In genomic region chr6:88946442-88946841, GRCm38 (mm10) we compare ENCODE assay signal across 27 mouse cellular contexts. TPM values are rescaled to one million over a fixed set of nuclear protein-coding genes. Genes with fewer than 3 reads are reported as not detected.
A peak's percentile ranks its signal among the peaks of the same experiment; 100 is the strongest.
DNase-seq lines count a peak whose midpoint lies in the region; ATAC-seq and TF ChIP-seq lines count a peak whose summit lies in the region.
"Had no signal": no experiment of that assay in that cellular context is flagged by ENCODE, and none has a peak within 500 bp of the region (broad histone marks: within the 10 kb centered on the region; RNA-seq: fewer than 3 reads in every experiment).

No protein-coding gene starts in this region.

- no peak overlapping the region for H3K4me3 ChIP-seq in forebrain, embryonic 15.5 days
- no peak overlapping the region for H3K4me3 ChIP-seq in forebrain, postnatal 0 days (ENCODE audit: low read depth, low read length)
- no peak overlapping the region for H3K4me3 ChIP-seq in hindbrain, embryonic 10.5 days
- H3K4me3 ChIP-seq in hindbrain, postnatal 0 days (ENCODE audit: low read length), result no peak overlapping the region
- no peak overlapping the region for H3K4me3 ChIP-seq in midbrain, embryonic 16.5 days (ENCODE audit: low read depth, low read length)
- H3K4me3 ChIP-seq in midbrain, postnatal 0 days (ENCODE audit: low read depth, low read length), result no peak overlapping the region
- H3K4me3 ChIP-seq: heart, embryonic 13.5 days; limb, embryonic 10.5 days; limb, embryonic 15.5 days; lung, embryonic 15.5 days; midbrain, embryonic 12.5 days; neural tube, embryonic 15.5 days had no signal

- H3K9me3 ChIP-seq in forebrain, embryonic 15.5 days, result no peaks in the 10 kb centered on the region
- H3K9me3 ChIP-seq in forebrain, postnatal 0 days (ENCODE audit: low read length), result no peaks in the 10 kb centered on the region
- no peaks in the 10 kb centered on the region for H3K9me3 ChIP-seq in hindbrain, embryonic 10.5 days
- H3K9me3 ChIP-seq in hindbrain, postnatal 0 days (ENCODE audit: low read length), result no peaks in the 10 kb centered on the region
- H3K9me3 ChIP-seq in midbrain, embryonic 16.5 days (replicated peaks; ENCODE audit: control insufficient read depth, low read length, poor library complexity, severe bottlenecking), result no peaks in the 10 kb centered on the region
- H3K9me3 ChIP-seq in midbrain, postnatal 0 days (ENCODE audit: low read length), result no peaks in the 10 kb centered on the region
- H3K9me3 ChIP-seq: heart, embryonic 13.5 days; limb, embryonic 10.5 days; limb, embryonic 15.5 days; lung, embryonic 15.5 days; midbrain, embryonic 12.5 days; neural tube, embryonic 15.5 days had no signal

- 0 out of 2 replicates have a peak overlapping the region, but pooled peaks have one; percentile 19 for H3K27ac ChIP-seq in forebrain, embryonic 15.5 days (replicated peaks)
- no peak overlapping the region for H3K27ac ChIP-seq in forebrain, postnatal 0 days (ENCODE audit: low read depth, low read length)
- peak overlapping the region; percentile 17; the same call in 1 of the 2 replicates for H3K27ac ChIP-seq in hindbrain, embryonic 10.5 days
- H3K27ac ChIP-seq in hindbrain, postnatal 0 days, result no peak overlapping the region
- H3K27ac ChIP-seq in midbrain, embryonic 16.5 days (ENCODE audit: low read length), result peak overlapping the region; percentile 1; the same call in 1 of the 2 replicates
- H3K27ac ChIP-seq in midbrain, postnatal 0 days (ENCODE audit: low read depth, low read length), result no peak overlapping the region
- H3K27ac ChIP-seq: heart, embryonic 13.5 days; limb, embryonic 10.5 days; limb, embryonic 15.5 days; liver, embryonic 14.5 days; lung, embryonic 15.5 days; midbrain, embryonic 12.5 days; neural tube, embryonic 15.5 days had no signal

- WGBS in forebrain, embryonic 15.5 days, result 54% methylated on average over 6 of the region's 6 CpGs
- 44% methylated on average over 6 of the region's 6 CpGs for whole genome bisulfite sequencing in forebrain, postnatal 0 days
- 90% methylated on average over 6 of the region's 6 CpGs for WGBS in hindbrain, embryonic 10.5 days
- 56% methylated on average over 6 of the region's 6 CpGs for WGBS in hindbrain, postnatal 0 days
- WGBS in midbrain, embryonic 16.5 days, result 68% methylated on average over 6 of the region's 6 CpGs
- WGBS in midbrain, postnatal 0 days, result 68% methylated on average over 6 of the region's 6 CpGs

- no peak overlapping the region for H3K9ac ChIP-seq in forebrain, embryonic 15.5 days (replicated peaks)
- no peak overlapping the region for H3K9ac ChIP-seq in forebrain, postnatal 0 days
- no peak overlapping the region for H3K9ac ChIP-seq in hindbrain, postnatal 0 days (replicated peaks; ENCODE audit: low read length)
- no peak overlapping the region for H3K9ac ChIP-seq in midbrain, embryonic 16.5 days (ENCODE audit: low read depth, low read length)
- H3K9ac ChIP-seq in midbrain, postnatal 0 days (replicated peaks; ENCODE audit: low read length, poor library complexity, severe bottlenecking), result no peak overlapping the region
- H3K9ac ChIP-seq: heart, embryonic 13.5 days; limb, embryonic 15.5 days; liver, embryonic 14.5 days; lung, embryonic 15.5 days; midbrain, embryonic 12.5 days; neural tube, embryonic 15.5 days had no signal

- no peaks in the 10 kb centered on the region for H3K27me3 ChIP-seq in forebrain, embryonic 15.5 days
- no peaks in the 10 kb centered on the region for H3K27me3 ChIP-seq in forebrain, postnatal 0 days (ENCODE audit: insufficient read depth, low read length)
- 0 out of 2 replicates have a peak, but pooled peaks cover 2% of the 10 kb centered on the region for H3K27me3 ChIP-seq in hindbrain, embryonic 10.5 days (ENCODE audit: insufficient read depth, poor library complexity, severe bottlenecking)
- no peaks in the 10 kb centered on the region for H3K27me3 ChIP-seq in hindbrain, postnatal 0 days (ENCODE audit: insufficient read depth, low read length)
- H3K27me3 ChIP-seq in midbrain, embryonic 16.5 days (ENCODE audit: control insufficient read depth, insufficient read depth, low read depth, low read length), result no peaks in the 10 kb centered on the region
- H3K27me3 ChIP-seq in midbrain, postnatal 0 days (ENCODE audit: insufficient read depth, low read length), result no peaks in the 10 kb centered on the region
- H3K27me3 ChIP-seq: heart, embryonic 13.5 days; limb, embryonic 15.5 days; lung, embryonic 15.5 days; midbrain, embryonic 12.5 days; neural tube, embryonic 15.5 days had no signal

- H3K36me3 ChIP-seq in forebrain, embryonic 15.5 days, result no peaks in the 10 kb centered on the region
- no peaks in the 10 kb centered on the region for H3K36me3 ChIP-seq in forebrain, postnatal 0 days (ENCODE audit: insufficient read depth)
- H3K36me3 ChIP-seq in hindbrain, embryonic 10.5 days, result no peaks in the 10 kb centered on the region
- no peaks in the 10 kb centered on the region for H3K36me3 ChIP-seq in hindbrain, postnatal 0 days (ENCODE audit: insufficient read depth, low read length)
- no peaks in the 10 kb centered on the region for H3K36me3 ChIP-seq in midbrain, embryonic 16.5 days (ENCODE audit: control insufficient read depth, insufficient read depth, low read length)
- H3K36me3 ChIP-seq in midbrain, postnatal 0 days (ENCODE audit: insufficient read depth, low read length), result no peaks in the 10 kb centered on the region
- H3K36me3 ChIP-seq: heart, embryonic 13.5 days; limb, embryonic 10.5 days; limb, embryonic 15.5 days; lung, embryonic 15.5 days; midbrain, embryonic 12.5 days; neural tube, embryonic 15.5 days had no signal

- H3K4me1 ChIP-seq in forebrain, embryonic 15.5 days, result peaks cover 32% of the 10 kb centered on the region
- peaks cover 18% of the 10 kb centered on the region for H3K4me1 ChIP-seq in forebrain, postnatal 0 days (ENCODE audit: insufficient read depth)
- peaks cover 38% of the 10 kb centered on the region for H3K4me1 ChIP-seq in hindbrain, embryonic 10.5 days (replicated peaks)
- peaks cover 8% of the 10 kb centered on the region for H3K4me1 ChIP-seq in hindbrain, postnatal 0 days (ENCODE audit: insufficient read depth, low read length)
- peaks cover 24% of the 10 kb centered on the region for H3K4me1 ChIP-seq in midbrain, embryonic 16.5 days (ENCODE audit: control insufficient read depth, insufficient read depth, low read length)
- H3K4me1 ChIP-seq in midbrain, postnatal 0 days (ENCODE audit: insufficient read depth, low read length), result peaks cover 19% of the 10 kb centered on the region
- H3K4me1 ChIP-seq: lung, embryonic 15.5 days had no signal

- ATAC-seq in forebrain, embryonic 15.5 days (replicated peaks), result no peak
- ATAC-seq in forebrain, postnatal 0 days, result no peak
- ATAC-seq in hindbrain, postnatal 0 days, result no peak
- no peak for ATAC-seq in midbrain, embryonic 16.5 days
- no peak for ATAC-seq in midbrain, postnatal 0 days (ENCODE audit: low FRiP score)
- ATAC-seq: inflammation-experienced regulatory T-cells, adult 6 months had no signal

- no peak for TF ChIP-seq CTCF in forebrain, postnatal 0 days (IDR thresholded peaks at IDR 0.05; ENCODE audit: low read depth)
- no peak for TF ChIP-seq CTCF in hindbrain, postnatal 0 days (IDR thresholded peaks at IDR 0.05; ENCODE audit: low read depth)
- TF ChIP-seq CTCF in midbrain, postnatal 0 days (IDR thresholded peaks at IDR 0.05), result no peak

- H3K4me2 ChIP-seq in forebrain, embryonic 15.5 days (replicated peaks), result no peak overlapping the region
- no peak overlapping the region for H3K4me2 ChIP-seq in forebrain, postnatal 0 days (ENCODE audit: low read depth)
- no peak overlapping the region for H3K4me2 ChIP-seq in hindbrain, postnatal 0 days (ENCODE audit: low read depth, low read length)
- no peak overlapping the region for H3K4me2 ChIP-seq in midbrain, embryonic 16.5 days (ENCODE audit: low read length)
- no peak overlapping the region for H3K4me2 ChIP-seq in midbrain, postnatal 0 days (ENCODE audit: low read depth, low read length, poor library complexity, severe bottlenecking)
- H3K4me2 ChIP-seq: heart, embryonic 13.5 days; limb, embryonic 15.5 days; lung, embryonic 15.5 days; midbrain, embryonic 12.5 days; neural tube, embryonic 15.5 days had no signal

- no peak for DNase-seq in forebrain, postnatal 0 days
- DNase-seq in hindbrain, embryonic 10.5 days (ENCODE audit: low spot score), result no peak
- DNase-seq in hindbrain, postnatal 0 days (ENCODE audit: low spot score), result no peak
- no peak for DNase-seq in midbrain, postnatal 0 days (ENCODE audit: low spot score)
- no peak for DNase-seq in lung, adult 18-20 months
- DNase-seq: B cell, adult 2 months; cerebellum, adult 11 months; cerebellum, adult 9-10 months; cerebellum, postnatal 36 days; gastrocnemius, postnatal 14 days; heart, postnatal 4 days; kidney, adult 11 months; kidney, postnatal 14 days; layer of hippocampus, adult 9-11 months; retina, postnatal 1 day; thymus, adult 2 months; thymus, postnatal 4 days had no signal

RNA-seq across cellular contexts. Expression of gene Tpra1, which starts 44.4 kb away (rescaled TPM):
- 61.5 and 64.1 TPM in 2 replicates for polyA plus RNA-seq in forebrain, embryonic 15.5 days (2015; fragmentation: Nextera tagmentation; extraction: Ambion mirVana)
- total RNA-seq in forebrain, postnatal 0 days (2014; rRNA removed), result 45.0 and 69.2 TPM in 2 replicates
- 35.0 and 41.4 TPM in 2 replicates for polyA plus RNA-seq in forebrain, postnatal 0 days (2015; fragmentation: Nextera tagmentation; extraction: Ambion mirVana)
- polyA plus RNA-seq in hindbrain, embryonic 10.5 days (2016; fragmentation: Nextera tagmentation; extraction: Ambion mirVana), result 60.5 and 62.3 TPM in 2 replicates
- 55.2 and 88.4 TPM in 2 replicates for total RNA-seq in hindbrain, postnatal 0 days (2014; rRNA removed)
- polyA plus RNA-seq in hindbrain, postnatal 0 days (2015; fragmentation: Nextera tagmentation; extraction: Ambion mirVana), result 49.4 and 56.0 TPM in 2 replicates
- polyA plus RNA-seq in midbrain, embryonic 16.5 days (2015; fragmentation: Nextera tagmentation; extraction: Ambion mirVana), result 88.4 and 99.6 TPM in 2 replicates
- 65.7 and 69.7 TPM in 2 replicates for total RNA-seq in midbrain, postnatal 0 days (2014; rRNA removed)
- 52.7 and 67.5 TPM in 2 replicates for polyA plus RNA-seq in midbrain, postnatal 0 days (2015; fragmentation: Nextera tagmentation; extraction: Ambion mirVana)

RNA-seq across cellular contexts. Expression of gene Mcm2, which starts 47.9 kb away (rescaled TPM):
- 70.0 and 75.2 TPM in 2 replicates for polyA plus RNA-seq in forebrain, embryonic 15.5 days (2015; fragmentation: Nextera tagmentation; extraction: Ambion mirVana)
- total RNA-seq in forebrain, postnatal 0 days (2014; rRNA removed), result 14.8 and 19.3 TPM in 2 replicates
- 14.1 and 14.9 TPM in 2 replicates for polyA plus RNA-seq in forebrain, postnatal 0 days (2015; fragmentation: Nextera tagmentation; extraction: Ambion mirVana)
- polyA plus RNA-seq in hindbrain, embryonic 10.5 days (2016; fragmentation: Nextera tagmentation; extraction: Ambion mirVana), result 222 and 292 TPM in 2 replicates
- 35.3 and 37.0 TPM in 2 replicates for total RNA-seq in hindbrain, postnatal 0 days (2014; rRNA removed)
- polyA plus RNA-seq in hindbrain, postnatal 0 days (2015; fragmentation: Nextera tagmentation; extraction: Ambion mirVana), result 21.7 and 23.3 TPM in 2 replicates
- polyA plus RNA-seq in midbrain, embryonic 16.5 days (2015; fragmentation: Nextera tagmentation; extraction: Ambion mirVana), result 16.2 and 20.7 TPM in 2 replicates
- total RNA-seq in midbrain, postnatal 0 days (2014; rRNA removed), result 11.4 and 16.2 TPM in 2 replicates
- polyA plus RNA-seq in midbrain, postnatal 0 days (2015; fragmentation: Nextera tagmentation; extraction: Ambion mirVana), result 7.6 and 7.7 TPM in 2 replicates

Comparison
In these comparisons a context has a peak if more than half of its experiments do, and no peak if none do; other contexts are left out.
1. H3K27ac ChIP-seq: peak in forebrain, embryonic 15.5 days (single experiment), hindbrain, embryonic 10.5 days (single experiment) and midbrain, embryonic 16.5 days (single experiment); none in forebrain, postnatal 0 days (single experiment), hindbrain, postnatal 0 days (single experiment) and midbrain, postnatal 0 days (single experiment).